Mouse (Mus musculus): Measurements from ENCODE around the gene Ajuba. TPM values are rescaled to one million over a fixed set of nuclear protein-coding genes. Genes with fewer than 3 reads are reported as not detected.
A peak's percentile ranks its signal among the peaks of the same experiment; 100 is the strongest.

The Ajuba gene
- total RNA-seq, 2 experiments from 2014 or later: 17.5 to 24.8 TPM

GRCm38 (mm10) chr14:54592319-54592934 is 15.1 kb upstream of the Ajuba start:
- DNase-seq: peak; percentile 73 to 77

DNA sequence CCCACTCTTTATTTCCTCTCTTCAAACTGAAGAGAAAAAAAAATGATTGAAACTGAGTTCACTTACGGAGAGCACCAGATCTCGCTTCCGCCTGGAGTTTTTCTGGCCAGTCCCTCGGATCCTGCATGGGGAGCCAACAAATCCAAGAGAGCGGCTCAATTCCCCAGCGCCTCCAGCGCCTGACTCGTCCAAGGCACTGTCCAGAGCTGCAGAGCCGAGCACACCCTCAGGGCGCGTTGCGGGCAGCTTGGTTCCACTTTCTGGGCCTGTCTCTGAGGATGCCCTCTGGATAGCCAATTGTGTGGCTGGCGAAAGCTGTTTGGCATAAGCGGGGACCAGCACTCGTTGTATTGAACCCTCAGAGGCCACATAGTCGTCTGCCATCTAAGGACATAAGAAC is 13.7 kb upstream of the Ajuba start:
- DNase-seq: no peak

GRCm38 (mm10) chr14:54583681-54584338 is 6.5 kb upstream of the Ajuba start:
- peak; percentile 73 to 82 for DNase-seq

DNA sequence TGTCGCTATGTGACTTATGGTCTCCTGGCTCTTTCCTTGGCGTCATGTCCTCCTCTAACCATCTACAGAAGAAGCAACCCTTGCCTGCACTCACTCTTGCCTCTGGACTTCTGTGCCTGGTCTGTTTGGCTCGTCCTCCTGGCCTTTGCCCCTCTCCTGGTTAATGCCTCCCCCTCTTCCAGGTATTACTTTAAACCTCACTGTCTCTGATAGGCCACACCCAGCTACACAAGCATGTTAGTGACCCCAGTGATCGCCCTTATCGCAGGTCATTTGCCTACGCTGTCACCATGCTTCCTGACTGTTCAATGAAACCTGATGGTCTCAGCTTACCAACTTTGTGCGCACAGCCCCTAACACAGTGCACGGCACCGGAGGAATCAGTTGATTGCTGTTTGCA is 5.2 kb upstream of the Ajuba start:
- DNase-seq: no peak

GRCm38 (mm10) chr14:54579638-54580037 is 2.3 kb upstream of the Ajuba start:
- DNase-seq: no peak

GRCm38 (mm10) chr14:54578063-54578462 is 705 bp upstream of the Ajuba start:
- peak in 1 of 2 experiments; percentile 55 for DNase-seq

- peak; percentile 49 to 69 for DNase-seq
Observed at GRCm38 (mm10) chr14:54576241-54577088, 893 bp downstream of the Ajuba start.

- DNase-seq: peak; percentile 73 to 88
Observed at GRCm38 (mm10) chr14:54575631-54576030, 1.7 kb downstream of the Ajuba start.

- no peak for DNase-seq
Observed at GRCm38 (mm10) chr14:54575031-54575430, 2.3 kb downstream of the Ajuba start.

DNA sequence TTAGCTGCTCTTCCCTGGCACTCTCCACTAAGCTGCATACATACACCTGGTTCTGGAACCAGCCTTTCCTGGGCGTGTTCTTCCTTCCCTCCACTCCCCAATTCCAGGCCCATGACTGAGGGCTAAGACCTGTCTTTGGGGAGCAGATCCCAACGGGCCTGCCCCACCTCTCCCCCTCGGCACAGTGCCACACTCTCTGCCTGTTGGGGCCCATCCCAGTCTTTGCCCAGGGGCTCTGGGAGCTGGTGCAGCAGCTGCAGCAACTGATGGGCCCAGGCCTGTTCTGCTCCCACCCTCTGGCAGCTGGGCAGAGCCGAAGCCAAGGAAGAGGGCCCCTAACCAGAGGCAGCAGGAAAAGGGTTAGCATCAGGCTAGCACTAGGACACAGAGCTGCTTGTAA is 3.1 kb downstream of the Ajuba start:
- DNase-seq: no peak

- DNase-seq: peak; percentile 74 to 78
Observed at GRCm38 (mm10) chr14:54572790-54573736, 4.3 kb downstream of the Ajuba start.

DNA sequence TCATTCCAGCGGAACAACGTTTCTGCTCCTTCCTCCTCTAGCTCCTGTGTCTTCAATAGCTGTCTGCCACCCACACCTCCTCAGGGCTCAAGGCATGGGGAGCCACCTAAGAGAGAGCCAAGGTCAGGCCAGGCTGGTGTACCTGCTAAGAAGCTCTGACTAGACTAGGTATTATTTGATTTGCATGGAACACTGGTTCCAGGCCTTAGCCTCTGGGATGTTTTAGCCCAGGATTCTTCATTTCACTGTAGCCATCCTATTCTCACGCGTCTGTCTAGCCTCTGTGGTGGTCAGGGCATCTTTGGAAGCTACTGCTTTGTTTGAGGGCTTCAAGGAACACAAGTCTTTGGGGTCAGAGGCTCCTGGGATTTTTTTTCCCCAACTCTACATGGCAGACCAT is 5.2 kb downstream of the Ajuba start:
- no peak for DNase-seq

DNA sequence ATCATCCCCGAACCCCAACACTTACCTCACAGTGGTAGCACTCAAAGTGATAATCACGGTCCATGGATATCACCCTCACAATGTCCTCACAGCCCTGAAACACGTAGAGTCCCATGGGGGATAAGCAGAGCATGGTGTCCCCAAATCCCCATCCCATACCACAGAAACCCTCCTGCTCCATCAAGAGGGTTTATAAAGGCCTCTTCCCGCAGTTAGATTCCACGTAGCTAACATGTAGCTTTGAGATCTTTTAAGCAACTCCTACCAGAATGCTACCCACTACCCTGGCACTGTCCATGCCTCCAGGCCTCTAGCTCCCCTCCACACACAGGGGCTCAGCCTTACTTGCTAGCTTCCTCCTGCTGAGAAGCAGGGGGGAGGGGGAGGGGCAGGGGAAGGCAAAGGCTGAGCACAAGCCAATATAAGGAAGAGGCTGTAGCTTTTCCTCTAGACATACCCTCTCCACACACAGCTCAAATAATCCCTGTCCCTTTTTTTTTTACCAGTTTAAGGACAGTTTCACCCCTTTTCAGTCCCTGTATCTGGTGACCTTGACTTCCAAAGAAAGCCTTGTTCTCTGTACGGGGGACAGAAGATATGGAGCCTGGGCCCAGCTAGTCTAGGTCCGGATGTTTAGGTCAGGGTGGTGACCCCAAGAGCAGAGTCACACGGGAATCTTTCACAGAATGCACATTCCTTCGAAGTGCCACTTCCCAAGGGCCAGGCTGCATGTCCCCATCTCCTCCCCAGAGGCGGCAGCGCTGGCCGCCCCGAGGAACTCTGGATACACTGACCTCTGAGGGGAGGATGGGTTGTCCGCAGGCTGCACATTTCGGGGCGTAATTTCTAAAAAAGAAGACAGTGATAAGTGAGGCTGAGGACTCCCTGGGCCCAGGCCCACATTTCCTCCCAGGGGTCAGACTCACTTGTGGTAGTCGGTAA is 7.6 kb downstream of the Ajuba start:
- DNase-seq: no peak

DNA sequence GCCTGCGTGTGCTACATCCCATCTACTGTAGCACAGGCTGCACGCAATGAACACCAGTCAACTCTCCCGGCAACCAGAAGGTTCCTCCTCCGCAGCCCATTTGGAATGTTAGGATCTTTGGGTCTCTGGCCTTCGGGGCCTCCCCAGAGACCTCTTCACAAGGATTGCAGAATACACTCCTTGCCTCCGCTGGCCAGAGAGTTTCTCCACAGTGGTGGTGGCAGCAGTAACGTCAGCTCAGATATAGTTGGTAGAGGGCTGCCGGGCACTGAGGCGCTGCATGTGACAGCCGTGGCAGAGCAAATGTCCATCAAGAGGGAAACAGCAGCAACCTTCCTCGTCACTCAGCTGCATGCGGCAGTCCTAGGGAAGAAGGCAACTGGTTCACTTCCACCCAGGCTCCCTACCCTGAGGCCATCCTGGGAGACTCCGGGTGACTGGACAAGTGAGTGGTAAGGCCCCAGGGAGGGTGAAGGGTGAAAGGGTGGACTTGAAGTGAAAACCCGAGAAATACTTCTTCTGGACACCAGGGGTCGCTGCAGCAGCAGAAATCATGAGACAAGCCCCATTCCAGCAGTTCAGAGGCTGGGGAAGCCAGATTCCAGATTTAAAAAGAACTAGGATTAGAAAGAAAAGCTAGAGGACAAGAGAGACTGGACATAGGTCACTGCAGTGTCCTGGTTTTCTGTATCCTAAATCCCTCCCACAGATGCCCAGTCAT is 8.5 kb downstream of the Ajuba start:
- DNase-seq: peak; percentile 70 to 82

GRCm38 (mm10) chr14:54560527-54561242 is 16.7 kb downstream of the Ajuba start:
- peak; percentile 30 to 32 for DNase-seq

GRCm38 (mm10) chr14:54557330-54557729 is 20.0 kb downstream of the Ajuba start:
- peak in 1 of 2 experiments; percentile 43 for DNase-seq

GRCm38 (mm10) chr14:54553975-54554769 is 23.2 kb downstream of the Ajuba start, which contains the start of gene Haus4:
Gene Haus4, minus strand, starts transcription at chr14:54554616.
- peak; percentile 90 to 94 for DNase-seq

- peak in 1 of 2 experiments; percentile 53 for DNase-seq
Observed at GRCm38 (mm10) chr14:54553454-54553974, 23.8 kb downstream of the Ajuba start.

Data from adrenal gland, postnatal 36 days (tissue).